Mouse (Mus musculus) lung, postnatal 10 days (tissue): ENCODE results near the gene Plcb4.
A peak's percentile ranks its signal among the peaks of the same experiment; 100 is the strongest.

Source experiments
- DNase-seq: peaks from one replicate; pipeline ENCODE4 v3.0.0; 2021

The Plcb4 gene

DNA sequence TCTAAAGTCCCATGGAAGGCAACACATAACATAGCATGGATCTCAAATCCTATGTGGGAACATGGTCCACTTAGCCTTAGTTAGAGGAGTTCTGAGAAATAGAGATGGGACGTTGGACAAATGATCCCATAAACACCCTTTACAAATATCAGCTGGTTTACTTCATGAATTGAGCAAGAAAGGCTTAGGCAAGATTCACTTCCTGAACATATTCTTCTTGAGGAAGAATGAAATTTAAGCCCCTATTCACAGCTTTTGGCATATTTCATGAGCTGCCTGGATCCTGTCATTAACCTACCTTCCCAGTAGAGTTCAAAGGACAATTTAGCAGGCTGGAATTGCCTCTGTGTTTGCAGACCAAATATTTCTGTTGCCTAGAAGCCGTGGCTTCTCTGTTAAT is 161.9 kb downstream of the Plcb4 start:
- DNase-seq = no peak

DNA sequence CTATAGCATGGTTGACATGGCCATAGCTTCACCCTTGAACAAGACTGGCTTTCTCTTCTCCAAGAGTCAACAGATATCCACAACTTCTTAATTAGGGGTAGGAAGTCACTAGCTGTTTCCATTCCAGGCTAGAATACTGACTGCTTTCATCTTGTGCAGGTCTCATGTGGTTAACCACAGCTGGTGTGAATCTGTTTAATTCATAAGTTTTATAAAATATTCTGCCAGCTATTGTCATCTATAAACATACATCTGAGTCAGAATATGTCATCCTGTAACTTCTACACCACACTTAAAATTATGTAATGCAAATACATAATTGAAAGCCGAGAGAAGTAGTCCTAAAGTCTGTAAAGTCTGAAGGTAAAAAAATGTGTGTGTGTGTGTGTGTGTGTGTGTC is 164.9 kb downstream of the Plcb4 start:
- DNase-seq = no peak

DNA sequence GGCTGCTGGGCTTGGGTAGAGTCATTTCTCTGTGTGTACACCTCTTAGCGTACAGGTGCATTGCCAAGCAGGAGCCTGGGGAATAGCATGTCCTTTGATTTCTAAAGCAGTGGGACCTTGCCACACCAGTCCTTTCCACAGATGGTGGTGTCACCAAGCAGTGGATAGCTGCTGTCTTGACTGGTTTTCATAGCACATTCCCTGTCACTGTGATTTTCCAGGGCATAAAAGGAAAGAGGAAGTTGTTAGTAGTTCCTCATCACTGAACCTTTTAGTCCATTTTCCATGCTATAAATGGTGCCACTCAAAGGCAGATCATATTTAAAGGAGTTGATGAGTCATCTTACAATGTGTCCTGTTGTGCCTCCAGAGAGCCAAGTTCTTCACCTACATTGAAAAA is 165.9 kb downstream of the Plcb4 start:
- no peak for DNase-seq

DNA sequence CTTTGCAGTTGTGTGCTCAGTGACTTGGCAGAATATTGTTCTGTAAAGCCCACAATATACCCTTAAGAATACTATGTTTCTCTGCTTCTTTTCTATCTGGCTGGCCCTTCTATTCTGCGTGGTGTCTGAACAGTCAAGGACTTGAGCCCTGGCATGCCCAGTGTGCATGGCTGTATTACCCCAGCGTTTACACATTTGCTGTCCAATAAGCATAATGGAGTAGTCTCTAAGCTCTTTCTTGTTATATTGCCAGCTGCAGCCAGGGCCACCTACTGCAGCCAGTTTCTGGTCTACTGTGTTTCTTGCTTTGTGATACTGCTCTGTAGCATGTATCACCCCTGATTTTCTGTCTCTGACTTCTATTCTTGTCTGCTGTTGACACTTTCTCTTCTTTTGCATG is 166.8 kb downstream of the Plcb4 start:
- no peak for DNase-seq

DNA sequence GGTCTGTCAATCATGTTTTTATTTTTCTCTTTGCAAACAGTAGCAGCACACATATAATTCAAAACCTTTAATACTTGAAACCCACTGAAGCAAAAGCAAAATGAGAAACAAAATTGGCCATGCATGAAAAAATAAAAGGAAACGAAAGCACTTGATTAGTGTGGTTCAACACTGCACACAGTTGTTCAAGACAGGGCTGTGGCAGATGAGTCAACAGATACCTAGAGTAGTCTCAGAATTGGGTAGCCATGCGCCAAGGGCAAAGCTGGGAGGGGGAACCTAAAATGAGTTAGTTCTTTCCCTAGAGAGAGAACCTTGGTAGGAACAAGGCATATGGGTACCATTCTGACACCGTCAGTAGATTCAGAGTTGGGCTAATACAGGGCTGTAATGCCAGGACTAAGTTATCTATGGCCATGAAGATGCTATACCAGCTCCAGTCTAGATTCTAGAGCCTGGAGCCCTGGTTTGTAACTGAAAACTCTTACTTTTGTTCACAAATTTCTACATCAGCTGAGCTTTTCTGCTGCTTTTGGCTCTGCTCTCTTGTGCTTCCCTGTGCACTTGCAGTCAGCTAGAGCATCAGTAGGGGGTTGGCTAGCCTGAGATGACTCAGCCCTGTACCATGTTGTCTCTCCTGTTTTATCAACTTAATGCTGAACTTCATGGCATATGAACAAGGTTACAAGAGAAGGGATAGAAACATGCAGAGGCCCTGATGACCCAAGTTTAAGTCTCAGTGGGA is 168.0 kb downstream of the Plcb4 start:
- no peak for DNase-seq

DNA sequence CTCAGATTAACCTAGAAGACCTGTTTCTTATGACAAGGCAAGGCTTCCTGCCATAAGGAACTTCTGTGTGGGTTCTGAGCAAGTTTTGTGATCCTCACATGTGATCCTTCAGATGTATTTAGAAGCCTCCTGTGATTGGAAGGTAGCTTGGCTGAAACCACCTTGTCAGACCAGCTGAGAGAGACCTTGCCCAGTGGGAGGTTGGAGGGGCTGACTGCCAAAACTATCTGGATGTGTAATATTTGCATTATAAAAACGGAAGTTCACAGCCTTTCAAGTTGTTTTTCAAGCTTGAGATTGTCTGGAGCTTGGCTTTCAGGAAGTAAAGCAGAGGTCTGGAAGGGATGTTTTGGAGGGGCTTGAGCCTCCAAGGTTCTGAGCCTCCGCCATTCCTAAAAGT is 169.6 kb downstream of the Plcb4 start:
- no peak for DNase-seq

DNA sequence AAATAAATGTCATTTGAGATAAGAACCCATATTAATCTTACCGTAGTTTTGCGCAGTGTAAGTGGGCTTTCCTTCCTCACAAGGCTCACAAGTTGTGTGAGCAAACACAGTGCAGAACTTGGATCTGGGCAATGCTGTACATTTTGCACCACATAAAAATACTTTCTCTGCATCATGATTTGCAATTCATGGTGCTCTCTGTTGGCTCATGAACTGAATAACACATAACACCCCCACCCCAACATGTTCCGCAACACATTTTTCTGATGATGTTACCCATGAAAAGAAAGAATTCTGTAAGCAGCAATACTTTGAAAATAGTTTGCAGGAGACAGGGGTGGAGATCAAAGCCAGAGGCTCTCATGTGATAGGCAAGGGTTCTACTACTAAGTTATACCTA is 174.9 kb downstream of the Plcb4 start:
- DNase-seq = no peak

DNA sequence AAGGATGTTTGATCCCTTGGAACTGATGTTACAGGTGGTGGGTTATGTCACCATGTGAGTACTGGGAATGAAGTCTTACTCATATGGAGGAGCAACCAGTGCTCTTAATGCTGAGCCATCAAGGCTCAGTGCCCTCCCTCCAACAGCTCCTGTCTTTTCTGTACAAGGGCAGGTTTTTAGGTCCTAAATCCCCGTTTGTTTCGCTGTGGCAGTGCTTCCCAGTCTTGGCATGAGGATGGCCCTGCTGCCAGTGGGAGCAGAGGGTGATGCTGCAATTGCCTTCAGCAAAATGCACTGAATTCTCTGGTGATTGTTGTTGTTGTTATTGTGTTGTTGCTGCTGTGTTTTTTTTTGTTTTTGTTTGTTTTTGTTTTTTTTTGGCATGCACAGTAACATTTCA is 175.6 kb downstream of the Plcb4 start:
- no peak for DNase-seq

DNA sequence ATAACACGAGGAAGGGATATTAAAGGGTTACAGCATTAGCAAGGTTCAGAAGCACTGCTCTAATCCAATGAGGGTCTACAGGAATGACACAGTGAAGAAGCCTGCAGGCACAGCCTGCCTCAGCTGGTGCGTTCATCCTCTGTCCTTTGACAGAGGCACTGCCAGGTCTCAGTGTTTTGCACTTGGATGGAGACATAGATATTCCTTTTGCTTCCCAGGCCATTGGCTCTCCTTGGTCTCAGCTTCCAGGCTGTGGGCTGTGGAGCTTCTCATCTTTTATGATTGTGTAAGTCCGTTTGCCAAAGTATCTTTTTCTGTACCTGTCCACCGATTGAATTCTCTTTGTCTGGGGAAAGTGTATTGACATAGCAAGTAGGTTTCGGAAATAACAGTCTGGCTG is 177.1 kb downstream of the Plcb4 start:
- no peak for DNase-seq

DNA sequence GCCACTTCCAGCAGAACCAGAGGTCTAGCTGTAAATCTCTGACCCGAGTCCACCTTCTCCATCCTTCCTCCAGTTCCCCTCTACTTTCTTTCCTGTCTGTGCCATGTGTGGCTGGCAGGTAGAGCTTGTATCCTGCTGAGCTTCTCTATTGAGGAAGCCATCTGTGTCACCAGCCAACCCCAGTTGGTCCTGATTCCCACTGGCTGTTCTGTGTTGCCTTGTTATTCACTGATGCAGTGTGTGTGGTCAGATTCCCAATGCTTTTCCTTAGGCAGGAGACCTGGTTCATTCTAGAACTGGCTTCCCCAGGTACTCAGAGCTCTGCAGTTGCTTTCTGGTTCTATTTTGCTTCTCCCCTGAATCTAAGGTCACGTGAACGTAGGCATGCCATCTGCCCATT is 177.6 kb downstream of the Plcb4 start:
- DNase-seq = no peak

DNA sequence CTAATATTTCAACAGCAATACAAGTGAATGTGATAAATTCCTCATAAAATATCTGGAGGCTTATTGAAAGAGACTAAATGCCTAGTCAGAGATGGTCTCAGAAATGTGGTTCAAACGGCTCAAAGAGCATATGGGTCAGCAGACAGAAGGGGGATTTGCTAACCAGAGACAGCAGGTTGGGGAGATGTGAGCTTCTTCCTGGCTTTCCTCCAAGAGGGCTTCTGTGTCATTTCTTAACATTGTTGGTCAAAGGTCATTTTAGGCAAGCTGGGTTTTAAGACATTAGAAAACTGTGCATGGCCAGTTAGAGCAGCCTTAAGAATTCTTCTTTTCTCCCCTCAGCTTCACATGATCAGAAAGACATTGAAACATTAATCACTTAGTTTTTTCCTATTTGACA is 178.9 kb downstream of the Plcb4 start:
- no peak for DNase-seq

DNA sequence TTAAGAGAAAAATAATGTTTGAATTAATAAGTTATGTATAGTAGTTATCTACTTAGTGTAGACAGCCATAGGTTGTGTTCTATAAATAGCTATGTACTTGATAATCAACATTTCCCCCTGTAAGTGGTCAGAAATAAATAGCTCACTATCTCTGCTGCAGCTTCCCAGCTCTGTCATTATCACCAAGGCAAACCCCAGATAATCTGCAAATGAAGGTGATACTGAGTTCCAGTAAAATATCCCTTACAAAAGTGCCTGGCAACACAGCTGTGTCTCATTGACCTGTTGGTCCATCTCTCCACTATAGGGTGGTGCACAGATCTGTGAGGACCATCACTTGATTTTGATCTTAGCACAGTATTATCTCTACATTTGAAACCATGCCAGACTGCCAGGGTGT is 179.3 kb downstream of the Plcb4 start:
- no peak for DNase-seq

DNA sequence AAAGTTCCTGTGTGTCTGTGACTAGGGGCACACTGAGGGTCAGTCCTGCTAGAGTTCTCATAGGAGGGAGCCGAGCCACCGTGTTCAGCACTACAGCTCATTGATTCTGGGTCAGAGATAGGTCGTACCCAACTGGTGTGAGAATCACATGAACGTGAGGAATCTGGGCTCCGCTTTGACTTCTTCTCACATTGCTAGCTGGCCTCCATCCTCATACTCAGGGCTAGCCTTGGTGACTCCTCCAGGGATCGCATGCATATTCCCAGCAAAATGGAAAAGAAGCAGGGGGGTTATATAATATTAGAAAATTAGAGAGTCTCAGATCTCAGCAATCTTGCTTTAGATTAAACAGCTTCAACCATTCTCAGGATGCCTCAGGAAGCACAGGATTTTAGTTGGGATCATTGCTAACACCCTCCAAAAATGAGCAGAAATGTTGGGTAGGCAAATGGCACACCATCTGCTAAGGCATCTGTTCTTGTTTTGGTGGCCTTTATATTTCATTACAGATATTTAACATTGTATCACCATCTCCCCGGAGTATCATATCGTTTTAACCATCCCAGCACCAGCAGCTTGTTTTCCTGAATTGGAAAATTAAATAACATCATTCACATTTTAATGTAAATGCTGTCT is 180.0 kb downstream of the Plcb4 start:
- DNase-seq = no peak

DNA sequence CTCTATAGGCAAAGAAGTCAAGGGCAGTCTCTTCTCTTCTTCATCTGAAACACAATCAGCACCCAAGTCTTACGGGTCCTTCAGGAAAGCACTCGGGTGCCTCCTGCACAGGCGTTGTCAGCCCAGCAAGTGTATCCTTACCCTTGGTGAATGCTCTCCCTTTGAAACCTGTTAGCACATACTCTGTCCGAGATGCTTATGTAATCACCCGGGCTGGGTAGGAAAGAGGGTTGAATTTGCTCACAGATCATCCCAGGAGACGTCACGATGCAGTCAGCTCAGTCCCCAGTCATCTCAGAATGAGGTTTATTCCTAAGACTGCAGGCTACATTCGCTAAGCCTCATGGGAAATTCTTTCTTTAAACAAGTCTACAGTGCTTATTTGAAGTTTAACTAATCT is 184.9 kb downstream of the Plcb4 start:
- DNase-seq = no peak

DNA sequence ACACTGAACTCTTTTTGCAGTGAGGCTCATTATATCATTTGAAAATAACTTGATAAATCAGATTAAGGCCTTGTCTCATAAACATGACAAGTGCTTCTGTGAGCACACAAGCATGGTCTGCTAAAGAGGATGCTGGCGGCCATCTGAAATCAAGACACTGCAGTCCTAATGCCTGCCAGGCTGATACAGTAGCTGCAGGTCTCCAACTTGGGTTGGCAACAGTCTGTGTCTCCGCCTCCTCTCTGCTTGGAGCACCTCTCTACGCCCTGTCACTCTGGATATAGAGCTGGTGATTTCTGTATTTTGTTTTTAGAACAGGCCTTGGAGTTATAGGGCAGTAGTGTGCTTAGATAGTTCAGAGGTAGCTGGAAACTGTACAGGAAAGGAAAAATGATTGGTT is 188.1 kb downstream of the Plcb4 start:
- DNase-seq = no peak

DNA sequence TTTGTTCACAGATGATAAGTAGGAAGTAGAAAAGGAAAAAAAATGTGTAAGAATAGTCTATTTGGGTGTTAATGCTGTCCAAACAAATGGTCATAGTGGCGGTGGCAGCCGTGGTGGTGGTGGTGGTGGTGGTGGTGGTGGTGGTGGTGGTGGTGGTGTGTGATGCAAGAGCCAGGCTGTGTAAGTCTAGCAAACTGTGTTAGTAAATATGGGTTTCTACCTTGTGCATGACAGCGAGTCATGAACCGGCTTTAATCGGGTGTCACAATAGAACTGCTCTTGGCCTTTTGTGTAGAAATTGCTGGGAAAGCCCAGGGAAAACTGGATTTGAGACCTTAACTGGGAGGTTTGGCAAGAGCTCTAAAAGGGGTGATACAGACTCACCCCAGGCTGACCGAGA is 188.9 kb downstream of the Plcb4 start:
- no peak for DNase-seq

DNA sequence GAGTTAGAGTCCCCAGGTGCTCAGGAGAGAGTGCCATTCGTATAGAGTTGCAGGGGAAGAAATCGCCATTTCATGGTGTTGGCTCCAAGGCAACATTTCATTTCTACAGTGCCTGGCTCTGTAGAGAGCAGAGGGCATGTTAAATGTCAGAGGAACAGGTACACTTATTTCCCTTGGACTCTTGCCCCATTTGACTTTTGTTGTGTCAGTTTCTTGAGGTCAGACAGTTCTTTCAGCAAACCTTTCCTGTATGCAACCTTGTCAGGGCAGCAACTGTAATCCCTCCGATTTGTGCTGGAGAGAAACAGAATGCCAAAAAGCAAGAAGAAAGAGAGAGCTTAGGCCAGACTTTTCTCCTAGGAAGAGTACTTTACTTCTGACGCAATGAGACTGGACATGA is 189.4 kb downstream of the Plcb4 start:
- DNase-seq = no peak

DNA sequence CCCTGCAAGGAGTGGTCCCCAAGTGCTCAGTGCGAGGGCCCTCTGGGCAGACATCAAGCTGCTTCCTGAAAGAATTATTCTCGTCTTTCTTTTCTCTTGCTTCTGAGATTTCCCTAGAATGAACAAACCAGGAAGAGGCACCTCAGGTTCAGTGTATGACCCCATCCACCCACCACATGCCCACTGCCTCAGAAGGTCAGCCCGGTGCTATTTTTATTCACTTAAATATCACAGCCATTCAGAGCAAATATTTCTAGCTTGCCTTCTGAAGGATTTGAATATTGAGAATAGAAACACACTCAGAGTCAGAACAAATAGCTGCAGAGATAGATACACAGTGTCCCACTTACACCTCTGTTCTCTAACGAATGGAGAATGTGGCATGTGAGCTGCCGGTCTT is 193.2 kb downstream of the Plcb4 start:
- DNase-seq = no peak

DNA sequence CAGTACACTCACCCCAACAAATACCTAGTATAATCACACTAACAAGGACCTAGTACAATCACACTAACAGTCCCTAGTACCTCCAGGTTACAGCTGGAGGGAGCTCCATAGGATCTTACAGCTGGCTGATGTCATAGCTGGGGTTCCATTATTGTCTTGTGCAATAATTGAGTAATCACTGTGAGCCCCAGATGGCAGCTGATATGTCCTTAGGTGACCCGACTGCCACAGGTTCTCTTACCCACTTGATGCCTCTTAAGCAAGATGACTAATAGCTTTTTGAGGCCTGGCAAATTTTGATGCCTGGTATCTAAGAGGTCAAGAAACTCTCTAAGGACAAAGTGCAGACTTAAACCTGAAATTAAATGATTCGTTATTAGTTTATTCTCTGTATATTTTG is 194.3 kb downstream of the Plcb4 start:
- DNase-seq = peak; percentile 31

DNA sequence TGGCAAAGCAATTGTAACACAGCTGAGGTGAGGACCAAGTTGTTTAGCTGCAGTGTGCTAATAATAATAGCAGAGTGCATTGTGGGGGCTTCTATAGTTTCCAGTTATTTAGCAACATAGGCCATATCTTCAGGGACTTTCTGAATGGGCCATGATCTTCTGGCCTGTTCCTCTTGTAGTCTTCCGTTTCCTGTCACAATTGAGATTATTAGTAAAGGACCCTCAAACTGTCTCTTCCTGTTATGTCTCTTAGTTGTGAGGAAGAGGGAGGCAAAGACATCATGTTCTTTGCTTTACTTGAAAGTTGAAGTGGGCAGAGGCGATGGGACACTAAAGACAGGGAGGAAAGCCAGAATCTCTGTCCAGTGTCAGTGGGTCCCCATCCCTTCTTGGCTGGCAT is 195.2 kb downstream of the Plcb4 start:
- DNase-seq = no peak

DNA sequence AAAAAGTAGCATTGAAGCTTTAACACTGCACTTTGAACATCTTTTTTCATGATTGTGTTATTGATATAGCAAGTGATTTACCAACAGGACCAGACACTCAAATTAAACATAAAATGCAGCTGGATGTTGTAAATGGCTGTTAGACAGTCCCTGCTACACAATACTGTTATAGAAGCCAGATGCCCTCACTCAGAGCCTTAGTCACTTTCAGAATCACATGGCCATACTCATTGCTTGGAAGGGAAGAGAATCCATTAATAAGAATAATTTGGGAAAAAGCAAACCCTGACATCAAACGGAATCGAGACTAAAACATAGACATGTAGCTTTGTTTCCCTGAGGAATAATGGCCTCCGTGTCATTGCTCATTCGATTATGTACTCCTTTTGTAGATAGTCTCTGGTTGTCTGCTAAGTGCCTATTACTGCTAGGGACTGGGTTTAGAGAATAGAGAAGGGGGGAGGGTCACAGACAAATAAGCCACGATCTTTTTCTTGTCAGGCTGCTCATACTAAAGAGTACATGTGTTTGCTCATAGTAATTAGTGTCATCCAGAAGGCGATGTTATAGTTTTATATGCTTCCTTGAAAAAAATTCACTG is 197.2 kb downstream of the Plcb4 start:
- DNase-seq = no peak

DNA sequence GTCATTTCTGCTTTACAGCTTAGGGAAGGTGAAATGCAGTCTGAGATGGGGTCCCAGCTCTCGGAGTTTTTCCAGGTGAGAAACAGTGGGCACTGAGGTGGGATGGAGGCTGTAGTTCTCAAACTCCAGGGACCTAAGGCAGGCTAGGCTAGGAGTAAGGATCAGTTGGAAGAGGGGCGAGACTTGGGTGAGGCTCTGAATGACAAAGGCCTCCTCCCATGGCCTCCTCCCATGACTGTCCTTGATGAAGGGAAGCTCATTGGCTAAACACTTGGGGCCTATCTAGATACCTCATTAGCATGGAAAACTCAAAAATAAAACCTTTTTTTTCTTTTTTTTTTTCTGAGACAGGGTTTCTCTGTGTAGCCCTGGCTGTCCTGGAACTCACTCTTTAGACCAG is 198.0 kb downstream of the Plcb4 start:
- no peak for DNase-seq

DNA sequence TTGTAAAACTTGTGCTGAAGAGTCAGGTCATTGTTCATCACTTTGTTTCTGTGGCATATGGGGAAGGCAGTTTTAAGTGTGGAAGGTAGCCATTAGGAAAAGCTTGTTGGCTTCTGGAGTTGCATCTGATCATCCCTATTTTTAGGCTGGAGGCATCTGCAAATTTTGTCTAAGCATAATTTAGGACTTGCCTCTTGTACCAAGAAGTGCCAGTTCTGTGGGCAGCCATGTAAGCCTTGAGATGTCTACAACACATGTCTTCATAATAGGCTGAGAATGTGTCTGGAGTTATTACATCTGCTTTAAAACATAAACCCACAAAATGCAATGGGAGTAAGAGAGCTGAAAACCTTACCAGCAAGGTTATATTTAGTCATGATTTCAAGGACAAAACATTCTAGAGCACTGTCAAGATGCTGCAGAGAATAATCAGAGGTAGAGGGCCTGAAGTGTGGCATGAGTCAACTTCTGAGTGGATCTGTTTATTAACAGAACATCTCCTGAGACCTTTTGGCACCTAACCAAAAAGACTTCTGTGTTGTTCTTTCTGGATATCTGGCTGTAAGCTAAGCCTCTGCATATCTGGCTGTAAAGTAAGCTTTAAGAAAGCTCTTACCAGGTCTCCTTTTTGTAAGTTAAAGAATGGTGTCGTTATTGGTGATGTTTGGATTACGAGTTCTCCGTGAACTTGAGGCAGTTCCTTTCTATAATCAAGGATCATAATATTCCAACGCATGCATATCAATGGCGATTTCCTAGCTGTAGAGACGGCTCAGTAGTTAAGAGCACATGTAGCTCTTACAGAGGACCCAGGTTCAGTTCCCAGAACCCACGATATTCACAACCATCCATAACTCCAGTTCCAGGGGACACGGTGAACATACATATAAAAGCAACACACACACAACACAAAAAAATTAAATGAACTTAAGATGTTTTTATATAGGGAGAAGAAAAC is 203.0 kb downstream of the Plcb4 start:
- no peak for DNase-seq
